Mouse (Mus musculus) limb, embryonic 14.5 days (tissue): Measurements from ENCODE around the gene Atf2. TPM values are rescaled to one million over a fixed set of nuclear protein-coding genes. Genes with fewer than 3 reads are reported as not detected.
"Not testable (repeated sequence)": the region's sequence is repeated elsewhere in the genome, so short reads cannot be mapped to it uniquely, and the experiment has no call there.

Source experiments
- ATAC-seq: fragments of 200-750 bp; cut with Nextera tagmentation; 2 replicates; pipeline ENCODE4 v1.8.0; 2017; ENCODE audit warnings: low read depth, moderate number of reproducible peaks, moderate TSS enrichment; ENCODE audit not compliant: low FRiP score
- DNase-seq: peaks from one replicate; pipeline ENCODE4 v3.0.0-alpha.2; 2015; ENCODE audit warnings: low spot score
- H3K27ac ChIP-seq: fragments of 300-500 bp; sonication (generic); replicated peaks from 2 replicates; pipeline ENCODE4 v1.5.1; 2014; ENCODE audit warnings: low read depth, mild to moderate bottlenecking, low read length, moderate library complexity, mixed read lengths
- H3K27me3 ChIP-seq: fragments of 300-500 bp; sonication (generic); 2 replicates; pipeline ENCODE4 v1.6.1; 2014; ENCODE audit warnings: low read length, mixed read lengths; ENCODE audit not compliant: control insufficient read depth, insufficient read depth
- H3K36me3 ChIP-seq: fragments of 300-500 bp; sonication (generic); 2 replicates; pipeline ENCODE4 v1.6.1; 2014; ENCODE audit warnings: mild to moderate bottlenecking, low read length, moderate library complexity, mixed read lengths; ENCODE audit not compliant: control insufficient read depth, insufficient read depth
- H3K4me1 ChIP-seq: fragments of 300-500 bp; sonication (generic); 2 replicates; pipeline ENCODE4 v1.6.1; 2014; ENCODE audit warnings: antibody characterized with exemption, low read length, mixed read lengths; ENCODE audit not compliant: control insufficient read depth, insufficient read depth
- H3K4me2 ChIP-seq: fragments of 300-500 bp; sonication (generic); replicated peaks from 2 replicates; pipeline ENCODE4 v1.6.1; 2014; ENCODE audit warnings: low read depth, mild to moderate bottlenecking, low read length, moderate library complexity; ENCODE audit not compliant: severe bottlenecking
- H3K4me3 ChIP-seq: fragments of 300-500 bp; sonication (generic); replicated peaks from 2 replicates; pipeline ENCODE4 v1.5.1; 2014; ENCODE audit warnings: low read length
- H3K9ac ChIP-seq: fragments of 300-500 bp; sonication (generic); 2 replicates; pipeline ENCODE4 v1.6.1; 2014; ENCODE audit warnings: mild to moderate bottlenecking, low read depth, low read length, moderate library complexity; ENCODE audit not compliant: severe bottlenecking
- H3K9me3 ChIP-seq: fragments of 300-500 bp; sonication (generic); 2 replicates; pipeline ENCODE4 v1.6.1; 2016; ENCODE audit warnings: low read length; ENCODE audit not compliant: control insufficient read depth
- POLR2A ChIP-seq: fragments of 200-500 bp; IDR thresholded peaks from 2 replicates; pipeline ENCODE4 v1.8.0; 2012; ENCODE audit warnings: inconsistent platforms, mild to moderate bottlenecking, moderate library complexity, borderline replicate concordance; ENCODE audit not compliant: insufficient read depth, insufficient read length; ENCODE audit errors: extremely low read depth
- whole genome bisulfite sequencing: fragments of 180-500 bp; shearing (Covaris S2); extraction: QIAGEN DNeasy Blood & Tissue Kit; methylation state at CpG from one replicate; pipeline ENCODE4 v1.1.7; 2014; 5-methylcytosine and 5-hydroxymethylcytosine counted together
- polyA plus RNA-seq, 2 experiments: library from polyadenylated mRNA; depleted of rRNA in 1 of 2; stranded (reverse) in 1 of 2; unstranded in 1 of 2; fragments of >200 nt; fragmentation: Nextera tagmentation in 1 of 2; extraction: Ambion mirVana in 1 of 2; gene quantifications; 2 replicates each; pipeline versions ENCODE4 v1.2.1 to v1.2.3; 2012 to 2014

The Atf2 gene
- polyA plus RNA-seq, 2 experiments = 30.2 to 55.3 TPM

DNA sequence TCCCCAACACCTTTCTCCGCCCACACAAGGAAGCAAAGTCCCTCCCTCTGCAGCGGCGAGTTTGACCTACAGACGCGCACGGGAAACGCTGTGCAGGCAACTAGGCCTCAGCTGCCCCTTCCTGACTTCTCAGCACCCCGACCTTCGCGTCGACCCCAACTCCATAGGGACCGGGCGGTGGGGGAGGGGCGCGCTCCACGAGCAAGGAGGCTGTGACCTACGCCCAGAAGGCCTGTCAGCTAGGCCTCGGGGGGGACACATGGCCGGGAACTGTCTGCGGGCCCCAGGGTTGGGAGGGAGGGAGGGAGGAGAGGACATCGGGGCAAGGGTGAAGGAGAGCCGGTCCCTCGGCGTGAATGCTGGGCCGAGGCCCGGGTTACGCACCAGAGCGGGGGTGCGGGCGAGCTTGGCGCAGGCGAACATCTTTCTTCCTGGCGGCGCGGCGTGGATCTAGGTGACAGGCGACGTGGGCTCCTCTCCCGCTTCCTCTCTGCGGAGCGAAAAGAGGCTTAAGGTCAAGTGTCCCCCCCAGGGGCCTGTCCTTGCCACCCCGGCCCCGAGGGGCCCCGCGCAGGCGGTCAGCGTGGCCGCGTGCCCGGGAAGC, 18.2 kb upstream of the Atf2 start:
- H3K4me1 ChIP-seq = peaks cover 8% of the 10 kb centered on the region; the same call in 1 of the 2 replicates
- peak overlapping the region; percentile 62 for H3K4me2 ChIP-seq
- DNase-seq (peak; percentile 26), ATAC-seq (peak; percentile 35; the same call in 1 of the 2 replicates)
- peak overlapping the region; percentile 83 for H3K27ac ChIP-seq
- peaks cover 33% of the 10 kb centered on the region for H3K36me3 ChIP-seq
- no peak for TF ChIP-seq POLR2A
- peak overlapping the region; percentile 98 for H3K9ac ChIP-seq
- WGBS = under 1% methylated on average over 28 of the region's 50 CpGs
- H3K9me3 ChIP-seq = no peaks in the 10 kb centered on the region
- H3K27me3 ChIP-seq = no peaks in the 10 kb centered on the region
- peak overlapping the region; percentile 94 for H3K4me3 ChIP-seq

DNA sequence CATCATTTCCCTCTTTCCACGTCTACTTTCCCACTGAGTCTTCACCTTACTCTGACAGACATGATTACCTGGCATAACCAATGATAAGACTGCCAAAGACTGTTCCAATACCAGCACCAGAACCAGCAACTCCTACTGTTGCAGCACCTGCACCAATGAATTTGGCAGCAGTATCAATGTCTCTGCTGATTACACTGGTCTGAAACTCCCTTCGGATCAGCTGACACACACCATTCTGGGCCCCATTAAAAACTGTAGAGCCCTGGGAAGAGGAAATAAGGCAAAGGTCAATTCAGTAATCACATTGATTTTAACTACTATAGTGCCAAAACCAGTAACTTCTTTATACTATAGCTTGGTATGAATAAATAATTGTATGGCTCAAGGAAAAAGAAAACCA, 16.7 kb upstream of the Atf2 start:
- Histone ChIP-seq H3K4me1 (peaks cover 8% of the 10 kb centered on the region; the same call in 1 of the 2 replicates), H3K36me3 (peaks cover 33% of the 10 kb centered on the region), H3K27ac (no peak overlapping the region), H3K4me2 (no peak overlapping the region), H3K4me3 (no peak overlapping the region), H3K27me3 (no peaks in the 10 kb centered on the region), H3K9ac (no peak overlapping the region), H3K9me3 (no peaks in the 10 kb centered on the region)
- no peak for TF ChIP-seq POLR2A
- ATAC-seq (no peak), DNase-seq (no peak)
- 82% methylated on average over 2 of the region's 2 CpGs for WGBS

DNA sequence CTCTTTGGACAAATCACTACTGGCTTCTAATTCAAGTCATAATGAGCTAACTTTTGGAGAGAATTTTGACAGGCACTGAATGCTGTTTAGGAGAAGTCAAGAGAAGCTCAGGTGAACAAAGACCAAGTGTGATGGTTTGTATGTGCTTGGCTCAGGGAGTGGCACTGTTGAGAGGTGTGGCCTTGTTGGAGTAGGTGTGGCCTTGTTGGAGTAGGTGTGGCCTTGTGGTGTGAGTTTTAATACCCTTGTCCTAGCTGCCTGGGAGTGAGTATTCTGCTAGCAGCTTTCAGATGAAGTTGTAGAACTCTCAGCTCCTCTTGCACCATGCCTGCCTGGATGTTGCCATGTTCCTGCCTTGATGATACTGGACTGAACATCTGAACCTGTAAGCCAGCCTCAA, 12.2 kb upstream of the Atf2 start:
- H3K4me1 ChIP-seq, ATAC-seq, DNase-seq, H3K27me3 ChIP-seq, H3K9me3 ChIP-seq, H3K9ac ChIP-seq, H3K27ac ChIP-seq, H3K4me3 ChIP-seq, H3K4me2 ChIP-seq: not testable (repeated sequence)
- H3K36me3 ChIP-seq = peaks cover 29% of the 10 kb centered on the region

DNA sequence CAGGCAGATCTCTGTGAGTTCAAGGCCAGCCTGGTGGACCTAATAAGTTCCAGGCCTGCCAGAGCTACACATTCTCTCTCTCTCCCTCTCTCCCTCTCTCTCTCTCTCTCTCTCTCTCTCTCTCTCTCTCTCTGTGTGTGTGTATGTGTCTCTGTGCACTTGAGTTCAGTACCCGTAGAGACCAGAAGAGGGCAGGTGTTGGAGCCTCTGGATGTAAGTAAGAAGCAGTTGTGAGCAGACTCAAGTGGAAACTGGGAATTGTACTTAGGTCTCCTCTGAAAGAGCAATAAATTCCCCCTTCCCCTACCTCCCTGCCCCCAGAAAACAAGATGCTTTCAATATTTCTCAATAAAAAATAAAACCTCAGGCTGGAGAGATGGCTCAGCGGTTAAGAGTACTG, 11.1 kb upstream of the Atf2 start:
- H3K36me3 ChIP-seq = peaks cover 21% of the 10 kb centered on the region
- no peak for TF ChIP-seq POLR2A
- H3K9me3 ChIP-seq = no peaks in the 10 kb centered on the region
- DNase-seq = no peak
- no peak overlapping the region for H3K4me3 ChIP-seq
- no peak overlapping the region for H3K4me2 ChIP-seq
- no peak for ATAC-seq
- no peak overlapping the region for H3K27ac ChIP-seq
- no peaks in the 10 kb centered on the region for H3K4me1 ChIP-seq
- H3K27me3 ChIP-seq = no peaks in the 10 kb centered on the region
- H3K9ac ChIP-seq = no peak overlapping the region
- WGBS = 98% methylated on average over 2 of the region's 2 CpGs

DNA sequence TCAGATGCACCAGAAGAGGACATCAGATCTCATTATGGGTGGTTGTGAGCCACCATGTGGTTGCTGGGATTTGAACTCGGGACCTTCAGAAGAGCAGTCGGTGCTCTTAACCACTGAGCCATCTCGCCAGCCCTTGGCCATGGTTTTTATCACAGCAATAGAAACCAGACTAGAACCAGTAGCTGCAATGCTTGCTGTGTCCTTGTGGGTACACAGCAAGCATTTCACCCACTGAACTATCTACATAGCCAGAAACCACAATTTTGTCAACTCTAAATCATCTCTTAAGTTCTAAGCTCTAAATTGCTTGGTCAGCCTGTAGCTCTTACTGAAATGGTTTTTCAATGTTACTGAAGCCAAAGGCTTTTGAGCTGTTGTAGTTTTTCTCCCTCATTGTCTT, 9.9 kb upstream of the Atf2 start:
- not testable (repeated sequence) for H3K27me3 ChIP-seq, ATAC-seq, H3K36me3 ChIP-seq, H3K4me1 ChIP-seq, DNase-seq, H3K4me2 ChIP-seq, H3K9me3 ChIP-seq, H3K27ac ChIP-seq, H3K9ac ChIP-seq, H3K4me3 ChIP-seq
- 93% methylated on average over 3 of the region's 3 CpGs for WGBS

DNA sequence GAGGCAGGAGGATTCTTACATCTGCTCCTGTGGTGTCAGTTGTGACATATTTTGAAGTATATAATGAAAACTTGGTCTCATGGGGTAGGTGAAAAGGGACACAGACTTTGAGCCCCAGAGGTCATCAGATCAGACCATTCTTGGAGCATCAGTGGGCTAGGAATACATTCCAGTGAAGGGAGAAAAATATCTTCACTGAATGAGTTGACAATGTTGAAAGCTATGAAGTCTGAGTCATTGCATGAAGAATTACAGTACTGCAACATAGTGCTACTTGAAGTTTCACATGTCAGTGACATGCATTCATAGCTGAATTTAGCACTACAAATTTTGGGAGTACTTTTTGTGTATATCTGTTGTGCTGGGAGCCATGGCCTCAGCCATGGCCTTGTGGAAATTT, 8.7 kb upstream of the Atf2 start:
- H3K4me1 ChIP-seq = no peaks in the 10 kb centered on the region
- no peak for DNase-seq
- no peaks in the 10 kb centered on the region for H3K9me3 ChIP-seq
- no peaks in the 10 kb centered on the region for H3K36me3 ChIP-seq
- H3K27me3 ChIP-seq = no peaks in the 10 kb centered on the region
- H3K4me3 ChIP-seq = no peak overlapping the region
- no peak overlapping the region for H3K4me2 ChIP-seq
- no peak overlapping the region for H3K9ac ChIP-seq
- ATAC-seq = no peak
- H3K27ac ChIP-seq = no peak overlapping the region
- TF ChIP-seq POLR2A = no peak
